Mouse (Mus musculus): ENCODE results near the gene Myl6.

GRCm38 (mm10) chr10:128524111-128524731 lies 30.3 kb upstream of the Myl6 start:
- no peak for TF ChIP-seq FLI1 (IDR thresholded peaks at IDR 0.05; ENCODE audit: low read length)
- no peak for TF ChIP-seq GATA1 (IDR thresholded peaks at IDR 0.05; ENCODE audit: borderline replicate concordance, low read length)
